Mouse (Mus musculus) CD4-positive, CD25-positive, alpha-beta regulatory T cell, adult 4 months (primary cell): ENCODE results near the gene Kctd2. TPM values are rescaled to one million over a fixed set of nuclear protein-coding genes. Genes with fewer than 3 reads are reported as not detected.
"Not testable (repeated sequence)": the region's sequence is repeated elsewhere in the genome, so short reads cannot be mapped to it uniquely, and the experiment has no call there.

Experiments
- ATAC-seq: one replicate; pipeline ENCODE4 v1.8.0; 2017
- polyA plus RNA-seq, 2 experiments: library from polyadenylated mRNA; unstranded; fragments of 100-300 nt; shearing (Covaris generic); gene quantifications; one replicate each; pipeline ENCODE4 v1.2.1; 2017

Gene Kctd2
- polyA plus RNA-seq, 2 experiments from 2014 or later = 8.3 to 9.1 TPM

DNA sequence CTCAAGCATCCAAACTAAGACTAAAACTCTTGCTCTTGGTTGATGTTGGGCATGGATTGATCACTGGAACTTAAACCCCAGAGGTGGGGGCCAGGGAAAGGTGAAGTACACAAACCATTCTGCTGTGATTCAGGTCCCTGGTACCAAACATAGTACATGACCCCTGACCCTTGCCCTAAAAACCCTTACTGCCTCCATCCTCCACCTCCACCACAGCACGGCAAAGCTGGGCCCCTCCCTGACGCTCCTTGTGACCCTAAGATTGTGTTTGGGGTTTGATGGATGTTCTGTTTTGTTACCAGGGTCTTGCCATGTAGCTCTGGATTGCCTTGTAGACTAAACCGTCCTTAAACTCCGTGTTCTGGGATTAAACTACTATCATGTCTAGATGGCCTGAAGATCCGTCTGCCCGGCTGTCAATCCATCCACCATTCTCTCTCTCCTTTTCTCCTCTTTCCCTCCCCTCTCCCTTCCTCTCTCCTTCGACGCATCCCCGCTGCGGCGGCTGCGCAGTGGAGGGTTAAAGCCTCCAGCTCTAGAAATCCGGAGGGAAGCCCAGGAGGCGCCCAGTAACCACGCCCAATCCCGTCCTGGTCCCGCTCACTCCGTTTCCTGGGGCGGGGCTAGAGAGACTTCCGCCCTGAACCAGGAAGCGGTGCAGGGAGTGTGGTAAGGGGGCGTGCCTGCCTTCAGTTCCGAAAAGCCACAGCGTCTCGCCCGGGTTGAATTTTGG, 55.3 kb downstream of the Kctd2 start, which contains the start of gene Armc7:
Gene Armc7, plus strand, starts transcription at position 643 of the 733 bp plus-strand sequence.
- ATAC-seq = peak; percentile 92

DNA sequence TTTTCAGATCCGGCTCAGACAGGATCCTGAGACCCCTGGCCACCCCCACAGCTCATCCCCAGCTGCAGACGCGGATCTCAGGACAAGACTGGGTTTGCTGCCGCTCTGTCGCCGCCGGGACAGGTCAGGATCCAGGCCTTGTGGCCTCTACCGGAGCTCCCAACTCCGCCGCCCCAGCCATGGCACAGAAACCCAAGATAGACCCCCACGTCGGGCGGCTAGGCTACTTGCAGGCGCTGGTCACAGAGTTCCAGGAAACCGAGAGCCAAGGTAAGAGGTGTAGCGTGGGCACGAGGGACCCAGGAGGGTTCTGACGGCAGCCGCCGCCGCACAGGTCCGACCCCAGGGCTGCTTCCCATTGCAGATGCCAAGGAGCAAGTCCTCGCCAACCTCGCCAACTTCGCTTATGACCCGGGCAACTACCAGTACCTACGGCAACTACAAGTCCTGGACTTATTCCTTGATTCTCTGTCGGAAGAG, 55.9 kb downstream of the Kctd2 start:
- peak; percentile 4 for ATAC-seq

- ATAC-seq = not testable (repeated sequence)
Measured at GRCm38 (mm10) chr11:115476630-115477029, 56.7 kb downstream of the Kctd2 start.

- ATAC-seq = peak; percentile 22
Measured at GRCm38 (mm10) chr11:115477388-115477787, 57.5 kb downstream of the Kctd2 start.

- no peak for ATAC-seq
Measured at GRCm38 (mm10) chr11:115478296-115478938, 58.5 kb downstream of the Kctd2 start.

Other genes starting within 250 kb of the Kctd2 start
- gene Tmem104, start 232.6 kb upstream of the Kctd2 start, polyA plus RNA-seq = 10 to 100 TPM in 1 of 2 experiments, 1 to 10 TPM in 1; 8.1 to 14.2 TPM
- gene Nat9, start 232.3 kb upstream of the Kctd2 start, polyA plus RNA-seq = 10 to 100 TPM; 12.1 to 18.1 TPM
- not detected for gene Grin2c, start 152.9 kb upstream of the Kctd2 start, polyA plus RNA-seq
- gene Fdxr, start 143.1 kb upstream of the Kctd2 start, polyA plus RNA-seq = 10 to 100 TPM; 21.6 to 26.8 TPM
- 1 to 10 TPM; 1.1 to 1.6 TPM for gene Fads6, start 122.5 kb upstream of the Kctd2 start, polyA plus RNA-seq
- not detected for gene Otop2, start 113.0 kb upstream of the Kctd2 start, polyA plus RNA-seq
- gene Ush1g, start 98.1 kb upstream of the Kctd2 start, polyA plus RNA-seq = not detected
- gene Otop3, start 85.4 kb upstream of the Kctd2 start, polyA plus RNA-seq = not detected
- 1 to 10 TPM; 2.4 to 3.9 TPM for gene Hid1, start 52.4 kb upstream of the Kctd2 start, polyA plus RNA-seq
- not detected for gene Cdr2l, start 38.2 kb upstream of the Kctd2 start, polyA plus RNA-seq
- 100 to 1,000 TPM; 177 to 185 TPM for gene Mrpl58, start 16.4 kb upstream of the Kctd2 start, polyA plus RNA-seq
- 100 to 1,000 TPM; 602 to 622 TPM for gene Atp5h, start 166 bp upstream of the Kctd2 start, polyA plus RNA-seq
- not detected for gene Trim80, start 20.4 kb downstream of the Kctd2 start, polyA plus RNA-seq
- gene Slc16a5, start 42.3 kb downstream of the Kctd2 start, polyA plus RNA-seq = 1 to 10 TPM; 3.5 to 6.5 TPM
- 100 to 1,000 TPM in 1 of 2 experiments, 10 to 100 TPM in 1; 79.2 to 132 TPM for gene Armc7, start 55.5 kb downstream of the Kctd2 start, polyA plus RNA-seq
- 100 to 1,000 TPM; 296 to 304 TPM for gene Nt5c, start 71.7 kb downstream of the Kctd2 start, polyA plus RNA-seq
- 100 to 1,000 TPM; 716 to 764 TPM for gene Jpt1, start 94.3 kb downstream of the Kctd2 start, polyA plus RNA-seq
- gene Sumo2, start 116.1 kb downstream of the Kctd2 start, polyA plus RNA-seq = 100 to 1,000 TPM; 676 to 678 TPM
- gene Nup85, start 144.3 kb downstream of the Kctd2 start, polyA plus RNA-seq = 10 to 100 TPM; 64.4 to 82.5 TPM
- 10 to 100 TPM; 26.9 to 31.1 TPM for gene Mrps7, start 183.8 kb downstream of the Kctd2 start, polyA plus RNA-seq
- gene Gga3, start 183.9 kb downstream of the Kctd2 start, polyA plus RNA-seq = 10 to 100 TPM; 35.0 to 43.9 TPM
- 100 to 1,000 TPM; 208 to 251 TPM for gene Mif4gd, start 192.8 kb downstream of the Kctd2 start, polyA plus RNA-seq
- gene Slc25a19, start 208.2 kb downstream of the Kctd2 start, polyA plus RNA-seq = 10 to 100 TPM; 93.6 to 98.8 TPM